Mouse (Mus musculus): Measurements from ENCODE around the gene Glipr1l1. TPM values are rescaled to one million over a fixed set of nuclear protein-coding genes. Genes with fewer than 3 reads are reported as not detected.
"Not testable (repeated sequence)": the region's sequence is repeated elsewhere in the genome, so short reads cannot be mapped to it uniquely, and the experiment has no call there.

Gene Glipr1l1
- not detected in 2 replicates for polyA plus RNA-seq (2015; fragmentation: Nextera tagmentation; extraction: Ambion mirVana)

- Histone ChIP-seq H3K27me3 (no peaks in the 10 kb centered on the region), H3K36me3 (replicated peaks) (no peaks in the 10 kb centered on the region), H3K9me3 (replicated peaks) (no peaks in the 10 kb centered on the region), H3K4me2 (no peak within 1 kb of the TSS), H3K9ac (no peak within 1 kb of the TSS), H3K27ac (replicated peaks) (no peak within 1 kb of the TSS), H3K4me3 (replicated peaks) (no peak within 1 kb of the TSS), H3K4me1 (replicated peaks) (no peaks in the 10 kb centered on the region)
- 49% methylated on average over 14 of the region's 14 CpGs for WGBS (ENCODE audit: insufficient replicate concordance)
- ATAC-seq (ENCODE audit: insufficient read depth), result no peak
Observed at GRCm38 (mm10) chr10:112059702-112060582, at the start of gene Glipr1l1. TSS of gene Glipr1l1 (plus strand) at chr10:112060189.

DNA sequence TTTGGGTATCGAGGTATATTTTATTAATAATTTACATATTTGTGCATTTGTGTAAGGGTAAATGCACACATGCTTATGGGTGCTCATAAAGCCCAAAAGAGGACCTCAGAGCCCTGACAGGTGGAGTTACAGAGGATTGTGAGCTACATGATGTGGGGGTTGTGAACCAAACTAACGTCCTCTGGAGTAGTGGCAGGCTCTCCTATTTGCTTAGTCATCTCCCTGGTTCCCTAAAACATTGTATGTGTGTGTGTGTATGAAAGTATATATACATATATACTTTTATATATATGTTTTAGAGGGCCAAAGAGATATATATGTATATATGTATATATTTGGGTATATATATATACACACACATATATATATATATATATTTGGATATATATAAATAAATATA lies 36.4 kb upstream of the Glipr1l1 start:
- H3K27ac ChIP-seq (replicated peaks), result no peak overlapping the region
- no peak overlapping the region for H3K4me3 ChIP-seq (replicated peaks)
- H3K36me3 ChIP-seq (replicated peaks), result no peaks in the 10 kb centered on the region
- WGBS (ENCODE audit: insufficient replicate concordance), result 47% methylated on average over 2 of the region's 2 CpGs
- no peak for ATAC-seq (ENCODE audit: insufficient read depth)
- no peaks in the 10 kb centered on the region for H3K4me1 ChIP-seq (replicated peaks)
- H3K4me2 ChIP-seq, result no peak overlapping the region
- no peaks in the 10 kb centered on the region for H3K27me3 ChIP-seq
- no peaks in the 10 kb centered on the region for H3K9me3 ChIP-seq (replicated peaks)
- no peak overlapping the region for H3K9ac ChIP-seq

DNA sequence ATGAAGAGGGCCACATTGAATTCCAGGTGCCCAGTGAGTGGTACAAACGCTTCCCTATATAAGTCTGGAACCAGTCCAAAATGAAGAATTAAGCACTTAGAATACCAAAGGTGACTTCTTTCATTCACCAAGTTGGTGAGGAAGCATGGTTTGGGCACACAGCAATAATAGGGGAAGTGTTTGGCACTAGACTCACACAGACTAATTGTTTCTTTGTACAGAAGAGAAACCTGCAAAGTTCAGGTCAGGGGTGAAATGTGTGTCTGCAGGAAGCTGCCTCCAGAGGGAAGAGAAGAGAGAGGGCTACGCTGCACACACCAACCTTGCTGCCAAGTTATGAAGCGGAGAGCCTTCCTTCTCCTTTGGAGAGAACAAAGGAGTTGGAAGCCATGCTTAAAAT lies 31.3 kb upstream of the Glipr1l1 start:
- 61% methylated on average over 3 of the region's 3 CpGs for WGBS (ENCODE audit: insufficient replicate concordance)
- H3K36me3 ChIP-seq (replicated peaks); H3K4me1 ChIP-seq (replicated peaks); H3K9me3 ChIP-seq (replicated peaks); H3K4me3 ChIP-seq (replicated peaks); H3K9ac ChIP-seq; H3K27ac ChIP-seq (replicated peaks); H3K27me3 ChIP-seq; ATAC-seq (ENCODE audit: insufficient read depth); H3K4me2 ChIP-seq: not testable (repeated sequence)

- not testable (repeated sequence) for H3K4me2 ChIP-seq; H3K4me1 ChIP-seq (replicated peaks); H3K36me3 ChIP-seq (replicated peaks); H3K27ac ChIP-seq (replicated peaks); H3K4me3 ChIP-seq (replicated peaks); ATAC-seq (ENCODE audit: insufficient read depth); H3K9ac ChIP-seq; H3K9me3 ChIP-seq (replicated peaks); H3K27me3 ChIP-seq
- WGBS (ENCODE audit: insufficient replicate concordance), result 43% methylated on average over 9 of the region's 9 CpGs
Observed at GRCm38 (mm10) chr10:112043523-112043922, 16.5 kb upstream of the Glipr1l1 start.

DNA sequence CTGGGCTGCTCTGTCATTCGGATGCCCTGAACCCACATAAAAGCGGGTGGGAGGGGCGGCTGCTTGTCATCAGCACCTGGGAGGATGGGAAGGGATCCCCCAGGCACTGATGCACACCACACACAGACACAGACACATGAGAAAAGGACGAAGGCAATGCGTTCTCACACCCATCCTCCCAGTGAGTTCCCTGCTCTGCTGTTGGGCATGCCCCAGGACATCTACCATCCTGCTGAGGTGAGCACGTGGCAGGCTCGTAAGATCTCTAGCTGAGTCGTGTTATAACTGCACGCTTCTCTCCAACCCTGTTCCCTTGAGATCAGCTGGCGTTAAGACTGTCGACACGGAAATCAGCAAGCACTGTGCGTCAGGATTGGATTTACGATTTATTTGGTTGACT lies 15.7 kb upstream of the Glipr1l1 start:
- not testable (repeated sequence) for ATAC-seq (ENCODE audit: insufficient read depth); H3K27ac ChIP-seq (replicated peaks); H3K9me3 ChIP-seq (replicated peaks); H3K4me1 ChIP-seq (replicated peaks); H3K36me3 ChIP-seq (replicated peaks); H3K9ac ChIP-seq; H3K4me3 ChIP-seq (replicated peaks); H3K27me3 ChIP-seq; H3K4me2 ChIP-seq
- WGBS (ENCODE audit: insufficient replicate concordance), result 60% methylated on average over 14 of the region's 14 CpGs

DNA sequence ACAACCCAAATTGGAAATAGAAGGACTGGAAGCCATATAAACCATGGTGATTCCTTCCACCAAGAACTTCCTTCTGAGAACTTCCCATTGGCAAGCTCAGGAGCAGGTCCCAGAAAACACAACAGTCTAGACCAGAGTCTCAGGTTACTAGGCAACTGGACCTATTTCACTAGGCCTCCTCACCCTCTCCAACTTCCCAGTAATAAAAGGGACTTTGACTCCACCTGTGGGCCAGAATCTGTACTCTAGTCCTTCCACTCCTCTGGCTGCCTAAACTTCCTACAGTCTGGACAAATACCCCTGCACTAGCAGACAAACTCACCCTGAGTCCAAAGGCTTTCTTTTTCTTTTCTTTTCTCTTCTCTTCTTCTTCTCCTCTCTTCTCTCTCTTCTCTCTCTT lies 8.8 kb upstream of the Glipr1l1 start:
- Histone ChIP-seq H3K9ac (no peak overlapping the region), H3K4me1 (replicated peaks) (no peaks in the 10 kb centered on the region), H3K4me3 (replicated peaks) (no peak overlapping the region), H3K27me3 (no peaks in the 10 kb centered on the region), H3K27ac (replicated peaks) (no peak overlapping the region), H3K4me2 (no peak overlapping the region), H3K36me3 (replicated peaks) (no peaks in the 10 kb centered on the region), H3K9me3 (replicated peaks) (no peaks in the 10 kb centered on the region)
- ATAC-seq (ENCODE audit: insufficient read depth), result no peak

GRCm38 (mm10) chr10:112051956-112052355 lies 8.0 kb upstream of the Glipr1l1 start:
- not testable (repeated sequence) for H3K27me3 ChIP-seq; ATAC-seq (ENCODE audit: insufficient read depth); H3K9me3 ChIP-seq (replicated peaks); H3K4me1 ChIP-seq (replicated peaks); H3K4me3 ChIP-seq (replicated peaks); H3K4me2 ChIP-seq; H3K36me3 ChIP-seq (replicated peaks); H3K9ac ChIP-seq; H3K27ac ChIP-seq (replicated peaks)
- 40% methylated on average over 2 of the region's 2 CpGs for WGBS (ENCODE audit: insufficient replicate concordance)

GRCm38 (mm10) chr10:112060583-112060934 lies 570 bp downstream of the Glipr1l1 start:
- not testable (repeated sequence) for H3K4me3 ChIP-seq (replicated peaks); H3K27me3 ChIP-seq; ATAC-seq (ENCODE audit: insufficient read depth); H3K36me3 ChIP-seq (replicated peaks); H3K27ac ChIP-seq (replicated peaks); H3K9ac ChIP-seq; H3K4me2 ChIP-seq; H3K4me1 ChIP-seq (replicated peaks); H3K9me3 ChIP-seq (replicated peaks)
- 61% methylated on average over 6 of the region's 6 CpGs for WGBS (ENCODE audit: insufficient replicate concordance)

DNA sequence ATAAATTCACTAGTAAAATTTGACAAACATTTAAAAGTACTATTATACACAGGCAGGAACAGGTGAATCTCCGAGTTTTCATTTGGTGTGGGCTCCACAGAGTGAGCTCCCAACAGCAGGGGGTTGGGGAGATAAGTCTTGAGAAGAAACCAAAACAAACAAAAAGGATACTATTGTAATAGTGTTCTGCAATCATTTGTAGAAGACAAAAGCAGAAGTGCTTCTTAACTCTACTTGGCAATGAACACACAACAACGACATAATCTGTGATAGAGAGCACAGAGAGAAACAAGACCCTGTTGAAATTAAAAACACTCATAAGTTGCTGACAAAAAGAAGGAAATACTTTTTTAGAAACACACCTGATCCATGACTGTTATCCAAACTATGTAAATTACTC lies 20.1 kb downstream of the Glipr1l1 start:
- Histone ChIP-seq H3K4me3 (replicated peaks) (no peak overlapping the region), H3K4me1 (replicated peaks) (no peaks in the 10 kb centered on the region), H3K36me3 (replicated peaks) (no peaks in the 10 kb centered on the region), H3K4me2 (no peak overlapping the region), H3K9ac (no peak overlapping the region), H3K27me3 (no peaks in the 10 kb centered on the region), H3K27ac (replicated peaks) (no peak overlapping the region), H3K9me3 (replicated peaks) (no peaks in the 10 kb centered on the region)
- 18% methylated on average over 2 of the region's 2 CpGs for WGBS (ENCODE audit: insufficient replicate concordance)
- no peak for ATAC-seq (ENCODE audit: insufficient read depth)

DNA sequence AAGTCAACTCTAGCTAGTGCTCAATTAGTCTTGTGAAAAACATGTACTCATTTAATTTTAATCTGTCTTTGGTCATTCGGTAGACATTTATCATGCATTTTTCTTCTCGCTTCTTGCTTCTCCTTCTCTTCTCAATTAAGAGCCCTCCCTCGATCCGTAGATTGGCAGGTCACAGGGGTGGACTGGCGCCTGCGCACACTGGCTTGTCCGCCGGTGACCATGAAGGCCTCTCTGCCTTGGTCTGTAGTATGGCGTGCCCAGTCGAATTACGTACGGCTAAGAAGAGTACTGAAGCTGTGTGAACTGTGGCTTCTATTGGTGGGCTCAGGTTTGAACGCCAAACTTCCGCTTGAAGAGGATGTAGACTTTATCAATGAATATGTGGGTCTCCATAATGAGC lies 23.2 kb downstream of the Glipr1l1 start, which contains the start of gene Glipr1l2:
Glipr1l2 (plus strand) TSS at position 198 of the 400 bp plus-strand sequence.
- Histone ChIP-seq H3K4me1 (replicated peaks) (no peaks in the 10 kb centered on the region), H3K27ac (replicated peaks) (no peak within 1 kb of the TSS), H3K36me3 (replicated peaks) (no peaks in the 10 kb centered on the region), H3K27me3 (no peaks in the 10 kb centered on the region), H3K4me2 (no peak within 1 kb of the TSS), H3K9me3 (replicated peaks) (no peaks in the 10 kb centered on the region), H3K9ac (no peak within 1 kb of the TSS), H3K4me3 (replicated peaks) (no peak within 1 kb of the TSS)
- WGBS (ENCODE audit: insufficient replicate concordance), result 74% methylated on average over 14 of the region's 14 CpGs
- ATAC-seq (ENCODE audit: insufficient read depth), result no peak

DNA sequence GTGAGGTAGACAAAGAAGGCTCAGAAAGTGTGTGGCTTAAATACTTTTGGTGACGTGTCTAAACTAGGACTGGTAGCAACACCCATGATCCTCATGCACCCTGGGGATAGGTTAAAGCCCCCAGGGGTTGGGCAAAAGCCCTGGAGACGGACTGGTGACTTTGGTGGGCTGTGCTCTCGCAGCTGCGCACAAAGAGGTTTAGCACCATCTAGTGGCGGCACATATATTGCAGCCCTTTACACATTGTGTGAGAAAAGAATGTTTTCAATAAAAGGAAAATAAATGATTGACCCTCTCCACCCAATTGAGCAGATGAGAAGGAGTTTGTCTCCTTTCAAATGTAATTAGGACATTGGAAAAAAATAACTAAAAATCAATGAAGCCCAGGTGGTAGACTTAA lies 45.8 kb downstream of the Glipr1l1 start:
- WGBS (ENCODE audit: insufficient replicate concordance), result 7% methylated on average over 5 of the region's 5 CpGs
- H3K4me3 ChIP-seq (replicated peaks); H3K27ac ChIP-seq (replicated peaks); H3K27me3 ChIP-seq; H3K4me2 ChIP-seq; H3K36me3 ChIP-seq (replicated peaks); H3K9ac ChIP-seq; H3K4me1 ChIP-seq (replicated peaks); H3K9me3 ChIP-seq (replicated peaks); ATAC-seq (ENCODE audit: insufficient read depth): not testable (repeated sequence)

DNA sequence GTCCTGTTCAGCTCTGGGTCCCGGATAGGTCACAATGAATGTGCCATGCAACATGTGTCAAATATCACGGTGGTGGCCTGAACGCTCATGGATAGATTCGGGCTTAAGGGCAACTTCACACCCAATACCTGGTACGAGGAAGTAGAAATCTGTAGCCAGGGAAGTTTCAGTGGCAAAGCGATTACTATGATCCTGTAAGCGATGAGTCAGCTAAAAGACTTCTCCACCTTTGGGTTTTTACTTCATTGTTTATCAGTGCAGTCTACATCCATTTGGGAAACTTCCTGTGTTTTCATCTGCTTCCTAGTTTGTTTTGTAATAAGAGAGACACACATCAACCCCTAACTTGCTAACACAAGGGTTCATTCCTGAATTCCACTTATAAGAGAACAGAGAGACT lies 50.4 kb downstream of the Glipr1l1 start:
- Histone ChIP-seq H3K27ac (replicated peaks) (no peak overlapping the region), H3K4me1 (replicated peaks) (no peaks in the 10 kb centered on the region), H3K9me3 (replicated peaks) (no peaks in the 10 kb centered on the region), H3K36me3 (replicated peaks) (no peaks in the 10 kb centered on the region), H3K27me3 (no peaks in the 10 kb centered on the region), H3K4me2 (no peak overlapping the region), H3K4me3 (replicated peaks) (no peak overlapping the region), H3K9ac (no peak overlapping the region)
- ATAC-seq (ENCODE audit: insufficient read depth), result no peak
- WGBS (ENCODE audit: insufficient replicate concordance), result 70% methylated on average over 7 of the region's 7 CpGs
